Mouse (Mus musculus): ENCODE results near the gene Dnajb12. TPM values are rescaled to one million over a fixed set of nuclear protein-coding genes. Genes with fewer than 3 reads are reported as not detected.
A peak's percentile ranks its signal among the peaks of the same experiment; 100 is the strongest.

The Dnajb12 gene
- polyA plus RNA-seq, 1 experiment = 86.2 TPM

DNA sequence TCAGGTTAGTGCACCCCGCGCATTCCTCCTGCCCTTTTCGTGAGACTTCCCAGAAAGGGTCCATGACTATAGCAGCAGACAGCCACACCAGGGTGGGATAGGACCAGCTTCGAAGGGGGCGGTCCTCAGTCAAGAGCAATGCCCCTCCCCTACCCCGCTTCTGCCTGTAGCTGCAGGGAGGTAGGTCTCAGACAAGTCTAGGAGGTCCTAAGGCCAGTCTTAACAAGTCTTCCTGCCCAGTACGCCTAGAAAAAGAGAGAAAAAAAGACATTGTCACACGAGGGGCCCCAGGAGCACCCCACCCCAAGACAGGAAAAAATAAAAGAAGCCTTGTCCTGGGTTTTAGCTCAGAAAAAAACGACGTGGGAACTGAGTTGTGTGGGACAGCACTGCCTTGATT lies 37.3 kb downstream of the Dnajb12 start:
- TF ChIP-seq CTCF (IDR thresholded peaks at IDR 0.05; ENCODE audit: extremely low read depth, insufficient read length, insufficient replicate concordance, low read depth, low read length) (no peak), POLR2A (IDR thresholded peaks at IDR 0.05; ENCODE audit: low read depth, low read length) (no peak)
- 3% methylated on average over 10 of the region's 10 CpGs for WGBS

DNA sequence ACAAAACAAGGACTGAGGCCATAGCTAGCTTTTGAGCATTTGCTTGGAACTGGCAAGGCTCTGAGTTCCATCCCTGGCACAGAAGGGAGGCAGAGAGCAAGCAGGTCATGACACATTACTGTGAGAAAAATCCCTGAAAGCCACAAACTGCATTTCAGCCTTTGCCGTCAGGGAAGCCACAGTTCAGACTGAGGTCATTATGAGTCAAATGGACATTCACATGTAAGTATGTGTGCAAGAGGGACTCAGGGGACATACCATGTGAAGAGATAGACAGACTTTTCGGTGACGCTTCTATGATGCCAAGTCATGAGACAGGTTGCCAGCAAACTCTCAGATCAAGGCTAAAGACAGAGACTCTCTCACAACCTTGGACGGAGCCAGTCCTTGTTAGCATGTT lies 38.8 kb downstream of the Dnajb12 start:
- WGBS = 87% methylated on average over 4 of the region's 4 CpGs
- no peaks in the 10 kb centered on the region for H3K27me3 ChIP-seq (ENCODE audit: control insufficient read depth, insufficient read depth, low read length)
- no peak overlapping the region for H3K27ac ChIP-seq (ENCODE audit: insufficient read depth, low read depth, low read length)
- TF ChIP-seq CTCF (IDR thresholded peaks at IDR 0.05; ENCODE audit: extremely low read depth, insufficient read length, insufficient replicate concordance, low read depth, low read length) (no peak), POLR2A (IDR thresholded peaks at IDR 0.05; ENCODE audit: low read depth, low read length) (no peak)
- H3K36me3 ChIP-seq (ENCODE audit: control insufficient read depth, insufficient read depth, low read length) = no peaks in the 10 kb centered on the region
- no peak overlapping the region for H3K4me3 ChIP-seq (ENCODE audit: low read depth, low read length)
- H3K4me1 ChIP-seq (ENCODE audit: control insufficient read depth, insufficient read depth, insufficient read length, low read length) = peaks cover 35% of the 10 kb centered on the region

More for the DNA sequence above, 37.3 kb downstream of the Dnajb12 start:
- H3K27ac ChIP-seq (ENCODE audit: insufficient read depth, low read depth, low read length) = 0 out of 2 replicates have a peak overlapping the region, but pooled peaks have one; percentile 4
- no peaks in the 10 kb centered on the region for H3K36me3 ChIP-seq (ENCODE audit: control insufficient read depth, insufficient read depth, low read length)
- peak overlapping the region; percentile 33 for H3K4me3 ChIP-seq (ENCODE audit: low read depth, low read length)
- H3K4me1 ChIP-seq (ENCODE audit: control insufficient read depth, insufficient read depth, insufficient read length, low read length) = peaks cover 31% of the 10 kb centered on the region
- no peaks in the 10 kb centered on the region for H3K27me3 ChIP-seq (ENCODE audit: control insufficient read depth, insufficient read depth, low read length)

DNA sequence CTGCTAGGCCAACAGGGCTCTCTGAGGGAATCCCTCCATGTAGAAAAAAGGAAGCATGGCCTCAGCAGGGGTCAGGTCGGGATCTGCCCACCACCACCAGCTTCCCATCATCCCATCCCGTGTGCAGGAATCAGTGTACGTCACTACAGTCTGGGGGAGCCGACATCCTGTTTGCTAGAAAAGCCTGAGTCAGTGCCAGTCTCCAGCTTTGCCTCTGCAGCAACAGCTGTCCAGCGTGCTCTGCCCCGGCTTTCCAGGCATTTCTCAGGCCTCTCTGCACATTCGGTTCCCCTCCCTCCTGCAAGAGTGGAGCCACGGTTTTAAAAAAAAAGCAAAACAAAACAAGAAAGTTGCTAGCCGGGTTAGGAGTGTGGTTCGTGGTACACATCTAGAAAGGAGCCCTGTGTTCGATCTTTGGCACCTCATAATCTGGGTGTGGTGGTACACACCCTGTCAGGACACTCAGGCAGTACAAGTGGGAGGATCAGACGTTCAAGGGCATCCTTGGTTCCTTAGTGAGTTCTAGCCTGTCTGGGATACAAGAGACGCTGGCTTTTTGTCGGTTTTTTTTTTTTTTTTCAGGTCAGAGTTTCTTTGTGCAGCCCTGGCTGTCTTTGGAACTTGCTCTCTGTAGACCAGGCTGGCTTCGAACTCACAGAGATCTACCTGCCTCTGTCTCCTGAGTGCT lies 40.3 kb downstream of the Dnajb12 start:
- TF ChIP-seq POLR2A (IDR thresholded peaks at IDR 0.05; ENCODE audit: low read depth, low read length) (no peak), CTCF (IDR thresholded peaks at IDR 0.05; ENCODE audit: extremely low read depth, insufficient read length, insufficient replicate concordance, low read depth, low read length) (no peak)
- 12% methylated on average over 15 of the region's 15 CpGs for WGBS
- H3K36me3 ChIP-seq (ENCODE audit: control insufficient read depth, insufficient read depth, low read length) = no peaks in the 10 kb centered on the region
- no peaks in the 10 kb centered on the region for H3K27me3 ChIP-seq (ENCODE audit: control insufficient read depth, insufficient read depth, low read length)
- peaks cover 36% of the 10 kb centered on the region for H3K4me1 ChIP-seq (ENCODE audit: control insufficient read depth, insufficient read depth, insufficient read length, low read length)
- H3K27ac ChIP-seq (ENCODE audit: insufficient read depth, low read depth, low read length) = peak overlapping the region; percentile 90
- H3K4me3 ChIP-seq (ENCODE audit: low read depth, low read length) = no peak overlapping the region

DNA sequence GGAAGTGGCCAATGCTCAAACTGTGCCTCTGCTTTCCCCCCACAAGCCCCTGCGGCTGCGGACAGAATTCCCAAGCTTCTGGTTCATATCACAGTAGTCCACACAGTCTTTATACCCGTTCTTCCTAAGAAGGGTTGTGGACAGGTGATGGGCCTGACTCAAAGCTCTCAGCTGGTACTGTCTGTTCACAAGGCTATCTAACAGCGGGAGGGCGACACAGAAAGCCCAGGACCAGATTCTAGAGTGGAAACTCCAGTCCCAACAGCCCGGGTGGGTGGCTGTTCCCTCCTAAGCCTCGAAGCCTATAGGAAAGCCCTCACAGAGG lies 41.1 kb downstream of the Dnajb12 start:
- Histone ChIP-seq H3K4me1 (ENCODE audit: control insufficient read depth, insufficient read depth, insufficient read length, low read length) (peaks cover 31% of the 10 kb centered on the region), H3K4me3 (ENCODE audit: low read depth, low read length) (peak overlapping the region; percentile 65), H3K27ac (ENCODE audit: insufficient read depth, low read depth, low read length) (peak overlapping the region; percentile 90), H3K27me3 (ENCODE audit: control insufficient read depth, insufficient read depth, low read length) (no peaks in the 10 kb centered on the region), H3K36me3 (ENCODE audit: control insufficient read depth, insufficient read depth, low read length) (no peaks in the 10 kb centered on the region)
- TF ChIP-seq POLR2A (IDR thresholded peaks at IDR 0.05; ENCODE audit: low read depth, low read length) = no peak; the same call in 1 of the 2 replicates
- WGBS = 33% methylated on average over 7 of the region's 7 CpGs

DNA sequence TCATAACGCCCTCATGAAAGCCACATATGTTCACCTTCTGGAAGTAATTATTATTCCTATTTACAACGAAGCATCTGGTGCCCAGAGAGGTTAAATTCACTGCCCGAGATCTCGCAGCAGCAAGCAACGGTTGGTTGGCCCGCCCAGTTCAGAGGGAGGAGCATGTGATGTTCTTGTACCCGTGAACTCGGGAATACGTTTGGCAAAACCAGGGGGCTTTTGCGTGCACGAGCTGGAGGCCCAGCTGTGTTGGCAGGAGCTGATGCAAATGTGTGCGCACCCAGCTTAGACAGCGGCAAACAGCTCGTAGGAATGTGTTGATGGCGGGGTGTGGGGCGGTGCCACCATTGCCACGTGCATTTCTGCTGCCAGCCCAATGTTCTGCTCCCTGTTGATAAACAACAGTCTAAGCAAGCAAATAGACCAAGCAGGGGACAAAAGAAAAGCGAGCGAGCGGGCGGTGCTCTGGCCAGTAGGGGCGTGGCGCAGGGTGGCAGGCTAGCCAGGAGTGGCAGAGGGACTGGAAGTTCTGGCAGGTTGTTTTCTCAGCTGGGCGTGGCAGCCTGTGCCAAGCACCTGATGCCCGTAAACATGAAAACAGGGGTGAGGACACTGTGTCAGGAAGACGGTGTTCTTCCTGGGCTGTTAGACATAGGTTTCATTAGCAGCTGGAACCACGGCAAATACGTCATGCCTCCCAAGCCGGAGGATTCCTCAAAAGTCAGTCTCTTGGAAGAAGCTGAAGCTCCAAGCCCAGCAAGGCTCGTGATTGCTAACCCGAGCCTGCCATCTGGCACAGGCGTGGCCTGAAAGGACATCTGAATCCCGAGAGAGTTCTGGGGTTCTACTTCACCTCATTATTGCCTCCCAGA lies 41.7 kb downstream of the Dnajb12 start:
- 4% methylated on average over 33 of the region's 33 CpGs for WGBS
- Histone ChIP-seq H3K36me3 (ENCODE audit: control insufficient read depth, insufficient read depth, low read length) (no peaks in the 10 kb centered on the region), H3K27me3 (ENCODE audit: control insufficient read depth, insufficient read depth, low read length) (no peaks in the 10 kb centered on the region), H3K27ac (ENCODE audit: insufficient read depth, low read depth, low read length) (peak overlapping the region; percentile 90), H3K4me3 (ENCODE audit: low read depth, low read length) (peak overlapping the region; percentile 65), H3K4me1 (ENCODE audit: control insufficient read depth, insufficient read depth, insufficient read length, low read length) (peaks cover 26% of the 10 kb centered on the region)
- TF ChIP-seq POLR2A (IDR thresholded peaks at IDR 0.05; ENCODE audit: low read depth, low read length) (no peak; the same call in 1 of the 2 replicates), CTCF (IDR thresholded peaks at IDR 0.05; ENCODE audit: extremely low read depth, insufficient read length, insufficient replicate concordance, low read depth, low read length) (no peak)

DNA sequence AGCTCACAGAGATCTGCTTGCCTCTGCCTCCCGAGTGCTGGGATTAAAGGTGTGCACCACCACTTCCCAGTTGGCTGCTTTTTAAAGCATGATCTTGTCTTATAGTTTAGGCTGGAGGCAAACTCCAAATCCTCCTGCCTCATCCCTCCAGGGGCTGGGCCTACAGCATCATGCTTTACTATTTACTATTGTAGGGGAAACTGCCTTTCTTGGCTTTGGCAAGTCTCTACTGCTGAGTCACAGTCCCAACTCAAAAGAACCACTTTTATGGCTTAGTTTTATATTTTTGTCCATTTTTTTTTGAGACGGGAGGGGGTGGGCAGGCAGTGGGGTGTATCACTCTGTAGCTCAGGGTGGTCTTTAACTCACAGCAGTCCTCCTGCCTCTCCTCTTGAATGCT lies 44.1 kb downstream of the Dnajb12 start:
- no peak for TF ChIP-seq POLR2A (IDR thresholded peaks at IDR 0.05; ENCODE audit: low read depth, low read length)
- no peak for TF ChIP-seq CTCF (IDR thresholded peaks at IDR 0.05; ENCODE audit: extremely low read depth, insufficient read length, insufficient replicate concordance, low read depth, low read length)
- peaks cover 22% of the 10 kb centered on the region for H3K4me1 ChIP-seq (ENCODE audit: control insufficient read depth, insufficient read depth, insufficient read length, low read length)
- no peaks in the 10 kb centered on the region for H3K36me3 ChIP-seq (ENCODE audit: control insufficient read depth, insufficient read depth, low read length)
- WGBS = 86% methylated on average over 2 of the region's 2 CpGs
- no peak overlapping the region for H3K4me3 ChIP-seq (ENCODE audit: low read depth, low read length)
- no peaks in the 10 kb centered on the region for H3K27me3 ChIP-seq (ENCODE audit: control insufficient read depth, insufficient read depth, low read length)
- no peak overlapping the region for H3K27ac ChIP-seq (ENCODE audit: insufficient read depth, low read depth, low read length)

DNA sequence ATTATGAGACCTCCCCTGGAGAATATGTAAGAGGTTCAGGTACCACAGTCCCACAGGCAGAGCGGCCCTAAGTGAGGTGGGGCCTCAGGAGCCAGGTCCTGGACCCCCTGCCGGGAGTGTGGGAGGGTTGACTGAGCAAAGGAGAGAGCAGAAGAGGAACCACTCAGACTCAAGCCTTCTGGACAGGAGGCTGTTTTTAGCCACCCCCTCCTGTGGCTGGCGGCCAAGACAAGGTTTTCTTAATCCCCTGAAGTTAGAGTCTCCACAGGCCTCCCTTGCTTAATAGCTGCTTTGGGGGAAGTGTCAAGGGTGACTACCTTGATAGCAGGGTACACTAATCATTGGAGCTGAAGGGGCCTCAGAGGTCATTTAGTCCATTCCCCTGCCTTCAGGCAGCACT lies 44.9 kb downstream of the Dnajb12 start:
- WGBS = 57% methylated on average over 3 of the region's 3 CpGs
- no peak overlapping the region for H3K4me3 ChIP-seq (ENCODE audit: low read depth, low read length)
- H3K27ac ChIP-seq (ENCODE audit: insufficient read depth, low read depth, low read length) = no peak overlapping the region
- TF ChIP-seq POLR2A (IDR thresholded peaks at IDR 0.05; ENCODE audit: low read depth, low read length) (no peak), CTCF (IDR thresholded peaks at IDR 0.05; ENCODE audit: extremely low read depth, insufficient read length, insufficient replicate concordance, low read depth, low read length) (no peak)
- H3K4me1 ChIP-seq (ENCODE audit: control insufficient read depth, insufficient read depth, insufficient read length, low read length) = peaks cover 18% of the 10 kb centered on the region
- H3K27me3 ChIP-seq (ENCODE audit: control insufficient read depth, insufficient read depth, low read length) = no peaks in the 10 kb centered on the region
- no peaks in the 10 kb centered on the region for H3K36me3 ChIP-seq (ENCODE audit: control insufficient read depth, insufficient read depth, low read length)
